In the genomic region with DNA sequence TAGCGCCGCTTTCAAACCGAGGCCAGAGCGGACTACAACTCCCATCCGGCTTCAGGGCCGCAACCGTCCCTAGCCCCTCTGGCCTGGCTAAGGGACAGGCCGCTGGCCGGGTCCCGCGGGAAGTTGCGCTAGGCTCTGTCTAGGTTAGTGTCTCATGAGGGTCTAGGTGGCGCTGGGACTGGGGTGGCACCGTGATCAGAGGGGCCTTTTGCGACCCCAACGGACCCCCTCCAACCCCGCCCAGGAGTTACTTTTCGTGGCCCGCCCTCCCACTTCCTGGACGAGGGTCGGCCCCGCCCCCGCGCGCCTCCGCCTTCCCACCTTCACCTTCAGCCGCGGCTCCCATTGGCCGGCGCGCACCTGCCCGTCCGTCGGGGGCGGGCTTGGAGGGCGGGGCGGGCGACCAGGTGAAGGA, we compare ENCODE assay signal across 8 mouse cellular contexts. TPM values are rescaled to one million over a fixed set of nuclear protein-coding genes. Genes with fewer than 3 reads are reported as not detected.
DNase-seq lines count a peak whose midpoint lies in the region; ATAC-seq and TF ChIP-seq lines count a peak whose summit lies in the region.

A gene (plus strand): TSS at position 320 of the 415 bp plus-strand sequence.

- peaks cover 11% of the 10 kb centered on the region for H3K4me1 ChIP-seq in forebrain, embryonic 13.5 days
- peaks cover 31% of the 10 kb centered on the region for H3K4me1 ChIP-seq in limb, embryonic 10.5 days
- peaks cover 48% of the 10 kb centered on the region for H3K4me1 ChIP-seq in midbrain, embryonic 10.5 days
- peaks cover 7% of the 10 kb centered on the region; the same call in 1 of the 2 replicates for H3K4me1 ChIP-seq in small intestine, adult 2 months (ENCODE audit: control insufficient read depth, insufficient read depth, insufficient read length, low read length)

- peak within 1 kb of the TSS; percentile 56 for H3K4me3 ChIP-seq in forebrain, embryonic 13.5 days
- H3K4me3 ChIP-seq in limb, embryonic 10.5 days = peak within 1 kb of the TSS; percentile 80
- peak within 1 kb of the TSS; percentile 76 for H3K4me3 ChIP-seq in midbrain, embryonic 10.5 days
- peak within 1 kb of the TSS; percentile 80 for H3K4me3 ChIP-seq in small intestine, adult 2 months (ENCODE audit: low read depth, low read length)

- H3K4me2 ChIP-seq in forebrain, embryonic 13.5 days = peak within 1 kb of the TSS; percentile 71

- intact Hi-C loops in heart, postnatal 36 days (cut with DNase I) = no loop called here

- H3K27ac ChIP-seq in forebrain, embryonic 13.5 days = no peak within 1 kb of the TSS
- peak within 1 kb of the TSS; percentile 86 for H3K27ac ChIP-seq in limb, embryonic 10.5 days
- H3K27ac ChIP-seq in midbrain, embryonic 10.5 days (replicated peaks) = peak within 1 kb of the TSS; percentile 85
- H3K27ac ChIP-seq in small intestine, adult 2 months (ENCODE audit: insufficient read depth, low read depth, low read length) = peak within 1 kb of the TSS; percentile 69

- H3K9me3 ChIP-seq in forebrain, embryonic 13.5 days (replicated peaks) = no peaks in the 10 kb centered on the region
- H3K9me3 ChIP-seq in limb, embryonic 10.5 days (replicated peaks) = no peaks in the 10 kb centered on the region
- no peaks in the 10 kb centered on the region for H3K9me3 ChIP-seq in midbrain, embryonic 10.5 days (replicated peaks)

- H3K36me3 ChIP-seq in forebrain, embryonic 13.5 days (ENCODE audit: poor library complexity, severe bottlenecking) = peaks cover 2% of the 10 kb centered on the region; the same call in 1 of the 2 replicates
- peaks cover 14% of the 10 kb centered on the region for H3K36me3 ChIP-seq in limb, embryonic 10.5 days
- peaks cover under 1% of the 10 kb centered on the region; the same call in 1 of the 2 replicates for H3K36me3 ChIP-seq in midbrain, embryonic 10.5 days
- H3K36me3 ChIP-seq in small intestine, adult 2 months (ENCODE audit: control insufficient read depth, insufficient read depth, low read length) = peaks cover 15% of the 10 kb centered on the region

- peak; percentile 52 for ATAC-seq in forebrain, embryonic 13.5 days

- DNase-seq in MN1 (ENCODE audit: low spot score) = peak; percentile 76
- DNase-seq in c-Kit-positive CD71-positive TER-119-positive erythroid progenitor cells, embryonic 14.5 days (ENCODE audit: low spot score) = peak; percentile 81
- DNase-seq in heart, postnatal 36 days = peak; percentile 86 to 92
- peak; percentile 90 for DNase-seq in limb, embryonic 10.5 days (ENCODE audit: low spot score)
- DNase-seq in midbrain, embryonic 10.5 days (ENCODE audit: low spot score) = peak; percentile 80
- no peak for DNase-seq in layer of hippocampus, postnatal 14 days (ENCODE audit: low spot score in 2 of 2)

- peak within 1 kb of the TSS; percentile 69 for H3K9ac ChIP-seq in forebrain, embryonic 13.5 days

- under 1% methylated on average over 35 of the region's 38 CpGs for WGBS in forebrain, embryonic 13.5 days
- under 1% methylated on average over 38 of the region's 38 CpGs for WGBS in limb, embryonic 10.5 days
- under 1% methylated on average over 38 of the region's 38 CpGs for WGBS in midbrain, embryonic 10.5 days
- WGBS in small intestine, adult 2 months = 1% methylated on average over 35 of the region's 38 CpGs

- no peak for TF ChIP-seq CTCF in small intestine, adult 2 months (IDR thresholded peaks at IDR 0.05; ENCODE audit: extremely low read depth, insufficient read length, insufficient replicate concordance, low read depth, low read length)

- H3K27me3 ChIP-seq in forebrain, embryonic 13.5 days = no peaks in the 10 kb centered on the region
- H3K27me3 ChIP-seq in limb, embryonic 10.5 days (ENCODE audit: low read depth, poor library complexity, severe bottlenecking) = no peaks in the 10 kb centered on the region; the same call in 1 of the 2 replicates
- H3K27me3 ChIP-seq in midbrain, embryonic 10.5 days (ENCODE audit: low read depth, poor library complexity, severe bottlenecking) = peaks cover 10% of the 10 kb centered on the region
- H3K27me3 ChIP-seq in small intestine, adult 2 months (ENCODE audit: control insufficient read depth, insufficient read depth, low read length) = no peaks in the 10 kb centered on the region

- TF ChIP-seq POLR2A in small intestine, adult 2 months (IDR thresholded peaks at IDR 0.05; ENCODE audit: low read depth, low read length) = no peak

RNA-seq across cellular contexts. Expression of the gene that starts here (rescaled TPM):
- 0.22 and 0.39 TPM in 2 replicates for polyA plus RNA-seq in forebrain, embryonic 13.5 days (2015; fragmentation: Nextera tagmentation; extraction: Ambion mirVana)
- total RNA-seq in heart, postnatal 36 days (2021) = 10 to 100 TPM; 10.9 to 11.9 TPM
- 0.15 and 0.38 TPM in 2 replicates for polyA plus RNA-seq in limb, embryonic 10.5 days (2016; fragmentation: Nextera tagmentation; extraction: Ambion mirVana)
- polyA plus RNA-seq in midbrain, embryonic 10.5 days (2016; fragmentation: Nextera tagmentation; extraction: Ambion mirVana) = 0.11 and 0.15 TPM in 2 replicates
- polyA plus RNA-seq in small intestine, adult 2 months (2012; rRNA removed) = 26.0 and 53.2 TPM in 2 replicates
- total RNA-seq in layer of hippocampus, postnatal 14 days (2021) = 1 to 10 TPM; 4.9 to 5.6 TPM

Comparison
In these comparisons a context has a peak if more than half of its experiments do, and no peak if none do; other contexts are left out.
1. RNA of the gene that starts here (polyA plus RNA-seq): 26.0 to 53.2 TPM in small intestine, adult 2 months; 0.15 to 0.38 TPM in limb, embryonic 10.5 days, 0.22 to 0.39 TPM in forebrain, embryonic 13.5 days and 0.11 to 0.15 TPM in midbrain, embryonic 10.5 days; every median in the first group is over 10 times any median in the second.
2. Peak in ATAC-seq, H3K4me3 ChIP-seq, H3K9ac ChIP-seq and H3K4me2 ChIP-seq in forebrain, embryonic 13.5 days; RNA of the gene not detected or under 1 TPM.
3. Peak in DNase-seq, H3K4me3 ChIP-seq and H3K27ac ChIP-seq in limb, embryonic 10.5 days; RNA of the gene not detected or under 1 TPM.
4. Peak in DNase-seq, H3K4me3 ChIP-seq and H3K27ac ChIP-seq in midbrain, embryonic 10.5 days; RNA of the gene not detected or under 1 TPM.
5. DNase-seq: peak in MN1 (single experiment), c-Kit-positive CD71-positive TER-119-positive erythroid progenitor cells, embryonic 14.5 days (single experiment) and heart, postnatal 36 days (2 of 2); none in layer of hippocampus, postnatal 14 days (0 of 2).
6. Peak in every context shown above with its lines, with median percentiles within 50 percentile points of each other: H3K4me3 ChIP-seq.